Mouse (Mus musculus) CD4-positive helper T cell, adult 2 months (primary cell): ENCODE measurements around the gene Mblac2.
"Not testable (repeated sequence)": the region's sequence is repeated elsewhere in the genome, so short reads cannot be mapped to it uniquely, and the experiment has no call there.

ENCODE experiments used
- DNase-seq: peaks from one replicate; pipeline ENCODE4 v3.0.0-alpha.2; 2012; ENCODE audit warnings: low read depth, missing footprints, low spot score

The Mblac2 gene

DNA sequence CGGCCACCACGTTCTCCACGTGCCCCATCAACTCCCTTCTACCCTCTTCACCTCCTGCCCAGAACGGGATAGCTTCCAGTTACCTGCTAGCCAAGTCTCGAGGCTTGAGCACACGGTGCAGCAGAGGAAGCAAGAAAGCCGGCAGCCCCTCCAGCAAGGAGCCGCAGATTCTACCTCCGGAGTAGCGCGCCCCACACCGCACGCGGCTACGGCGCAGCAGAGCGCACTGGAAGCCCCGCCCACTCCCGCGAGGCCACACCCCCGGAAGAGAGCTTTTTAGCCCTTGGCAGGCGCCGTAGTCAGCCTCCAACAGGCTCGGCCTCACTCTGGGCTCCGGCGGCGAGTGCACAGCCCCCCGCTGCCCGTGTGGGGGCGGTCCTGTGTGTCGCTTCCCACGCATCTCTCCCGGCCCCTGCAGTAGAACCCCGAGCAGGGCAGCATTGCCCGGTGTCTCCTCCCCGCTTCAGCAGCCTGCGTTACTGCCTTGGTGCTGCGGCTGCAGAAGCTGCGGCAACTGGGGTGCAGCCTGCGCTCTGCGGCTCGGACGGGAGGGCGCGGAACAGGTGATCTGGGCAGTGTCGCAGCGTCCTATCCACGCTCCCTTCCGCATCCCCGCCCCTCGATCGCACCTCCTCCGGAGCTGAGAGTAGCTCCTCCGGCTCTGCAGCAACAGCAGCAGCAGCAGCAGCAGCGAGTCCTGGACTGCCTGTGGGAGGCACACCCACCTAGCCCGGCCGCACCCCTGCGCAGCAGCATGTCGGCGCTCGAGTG, at the start of gene Mblac2, which contains the start of gene Polr3g:
TSS of gene Mblac2 (plus strand) at position 567 of the 771 bp plus-strand sequence.
TSS of gene Polr3g (minus strand) at position 239 of the 771 bp plus-strand sequence.
- peak; percentile 96 for DNase-seq

DNA sequence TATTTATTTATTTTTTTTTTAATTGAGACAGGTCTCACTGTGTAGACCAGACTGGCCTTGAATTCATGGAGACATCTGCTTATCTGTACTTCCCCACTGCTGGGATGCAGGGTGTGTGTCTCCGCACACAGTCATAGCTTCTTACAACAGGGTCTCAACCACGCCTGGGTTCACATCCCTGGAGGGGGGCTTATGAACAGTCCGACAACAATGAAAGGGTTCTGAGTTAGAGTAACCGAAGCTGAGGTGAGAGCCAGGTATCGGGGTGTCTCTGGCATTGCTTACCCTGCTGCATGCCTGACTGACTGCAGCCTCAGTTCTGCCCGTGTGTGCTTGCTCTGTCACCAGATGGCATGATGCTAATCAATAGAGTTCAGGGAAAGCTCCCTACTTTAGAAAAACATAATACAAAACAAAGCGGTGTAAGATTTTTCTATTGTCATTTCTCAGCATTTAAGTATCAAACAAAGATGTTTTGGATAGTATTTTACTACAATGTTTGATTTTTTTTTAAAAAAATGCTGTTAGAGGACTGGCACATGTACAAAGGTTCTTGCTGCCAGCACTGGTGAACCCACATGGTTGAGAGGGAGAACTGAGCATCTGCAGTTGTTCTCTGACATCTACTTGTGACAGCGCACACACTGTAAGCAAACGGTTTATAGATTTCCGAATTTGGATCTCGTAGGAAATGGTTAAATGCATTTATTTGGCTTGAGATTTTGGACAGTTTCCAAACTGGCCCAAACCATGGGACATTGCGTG, 47.4 kb upstream of the Mblac2 start:
- no peak for DNase-seq

DNA sequence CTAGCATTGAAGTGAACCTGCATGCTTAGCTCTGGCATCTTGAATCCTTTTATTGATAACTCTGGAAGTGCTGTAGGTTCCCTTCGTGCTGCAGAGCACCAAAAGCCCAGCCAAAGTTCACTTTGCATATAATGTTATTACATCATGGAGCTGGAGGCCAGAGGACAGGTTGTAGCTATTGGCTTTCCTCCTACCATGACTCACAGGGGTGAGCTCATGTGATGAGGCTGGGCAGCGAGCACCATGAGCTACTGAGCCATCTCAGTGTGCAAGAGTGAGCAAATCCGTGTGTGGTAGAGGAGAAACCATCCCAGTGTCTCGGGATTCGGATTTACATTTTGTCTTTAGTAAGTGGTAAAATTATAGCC, 46.8 kb upstream of the Mblac2 start:
- DNase-seq: no peak

DNA sequence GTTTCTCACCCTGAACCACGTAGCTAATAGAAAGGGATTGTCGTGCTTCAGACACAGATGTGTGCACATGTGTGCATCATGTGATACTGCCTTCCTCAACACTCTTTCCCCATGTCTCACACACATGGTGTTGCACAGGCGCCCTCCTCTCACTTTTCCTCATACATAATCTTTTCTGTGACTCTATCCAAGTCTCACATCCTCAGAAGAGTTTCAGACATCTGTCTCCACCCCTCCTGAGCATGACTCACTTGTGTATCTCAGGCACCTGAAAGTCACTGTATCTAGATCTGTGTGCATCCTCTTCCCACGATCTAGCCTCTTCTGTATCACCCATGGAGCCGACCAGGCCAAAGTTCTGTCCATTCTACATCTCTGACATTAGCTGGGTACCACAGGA, 43.4 kb upstream of the Mblac2 start:
- DNase-seq: no peak

DNA sequence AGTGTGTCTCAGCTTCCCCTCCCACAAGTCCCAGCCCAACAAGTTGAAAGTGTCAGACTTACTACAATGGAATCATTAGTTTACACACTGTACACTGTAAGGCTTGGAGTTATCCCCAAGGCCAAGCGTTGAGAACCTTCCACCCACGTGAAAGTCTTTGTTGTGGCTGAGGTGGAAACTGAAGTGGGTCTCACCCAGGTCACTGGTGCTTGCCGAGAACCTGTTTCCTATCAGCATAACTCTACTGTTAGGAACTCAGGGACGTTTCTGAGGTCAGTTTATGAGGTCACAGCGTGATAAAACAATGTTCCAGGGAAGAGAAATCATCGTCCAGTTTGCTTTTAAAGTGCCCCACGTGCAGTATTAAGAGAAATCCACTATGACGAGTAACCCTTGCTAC, 35.8 kb upstream of the Mblac2 start:
- DNase-seq: peak; percentile 24

DNA sequence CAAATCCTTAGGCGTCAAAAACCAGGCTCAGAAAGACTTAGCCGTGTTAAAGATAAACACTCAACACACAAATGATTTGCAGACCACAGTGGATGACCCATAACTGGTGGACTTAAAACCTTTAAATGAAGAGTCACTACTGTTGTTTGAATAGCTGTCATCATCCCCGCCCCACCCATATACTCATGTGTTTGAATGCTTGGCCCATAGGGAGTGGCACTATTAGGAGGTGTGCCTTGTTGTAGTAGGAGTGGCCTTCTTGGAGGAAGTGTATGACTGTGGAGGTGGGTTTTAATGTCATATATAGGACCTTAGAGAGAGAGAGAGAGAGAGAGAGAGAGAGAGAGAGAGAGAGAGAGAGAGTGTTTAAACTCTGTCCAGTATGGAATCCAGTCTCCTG, 28.0 kb upstream of the Mblac2 start:
- no peak for DNase-seq

DNA sequence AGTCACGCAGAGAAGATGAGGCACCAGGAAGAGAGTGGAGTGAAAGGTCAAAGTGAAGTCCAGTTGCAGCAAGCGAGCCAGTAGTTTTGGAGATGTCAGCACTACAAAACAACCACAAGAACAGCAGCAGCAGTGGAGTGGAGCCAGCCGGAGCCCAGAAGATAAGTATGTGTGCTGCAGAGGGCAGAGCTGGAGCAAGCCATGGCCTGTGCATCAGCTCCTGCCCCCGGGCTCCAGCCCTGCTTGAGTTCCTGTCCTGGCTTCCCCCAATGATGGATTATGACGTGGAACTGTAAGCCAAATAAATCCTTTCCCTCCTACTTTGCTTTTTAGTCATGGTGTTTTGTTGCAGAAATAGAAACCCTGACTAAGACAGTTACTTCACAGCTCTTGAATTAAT, 26.9 kb upstream of the Mblac2 start:
- no peak for DNase-seq

DNA sequence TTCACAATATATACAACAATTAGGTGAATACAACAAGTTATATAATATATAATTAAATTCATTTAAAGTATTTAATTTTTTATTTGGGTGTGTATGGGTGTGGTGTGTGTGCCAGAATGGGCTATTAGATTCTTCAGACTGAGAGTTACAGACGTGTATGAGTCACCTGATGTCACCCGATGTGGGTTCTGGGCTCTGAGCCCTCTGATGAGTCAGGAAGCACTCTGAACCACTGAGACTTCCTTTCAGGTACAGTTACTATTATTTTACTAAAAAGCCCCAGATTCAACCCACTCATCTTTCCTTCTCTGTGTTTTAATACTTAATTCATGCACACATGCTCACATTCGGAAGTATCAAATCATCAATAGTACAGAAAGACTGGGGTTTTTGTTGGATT, 26.3 kb upstream of the Mblac2 start:
- peak; percentile 27 for DNase-seq

DNA sequence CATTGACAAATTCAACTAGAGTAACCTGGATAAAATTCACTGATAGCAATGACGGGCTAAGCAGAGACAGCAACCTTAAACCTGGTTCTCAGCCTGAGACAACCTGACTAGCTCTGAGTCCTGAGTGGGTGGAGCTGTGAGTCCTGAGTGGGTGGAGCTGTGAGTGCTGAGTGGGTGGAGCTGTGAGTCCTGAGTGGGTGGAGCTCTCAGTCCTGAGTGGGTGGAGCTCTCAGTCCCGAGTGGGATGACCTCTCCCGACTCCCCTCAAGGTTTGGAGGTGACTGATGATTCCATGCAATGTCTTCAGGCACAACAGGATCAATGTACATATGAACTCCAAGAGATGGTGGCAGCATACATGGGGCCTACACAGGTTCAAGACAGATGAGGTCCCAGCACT, 21.6 kb upstream of the Mblac2 start:
- no peak for DNase-seq

DNA sequence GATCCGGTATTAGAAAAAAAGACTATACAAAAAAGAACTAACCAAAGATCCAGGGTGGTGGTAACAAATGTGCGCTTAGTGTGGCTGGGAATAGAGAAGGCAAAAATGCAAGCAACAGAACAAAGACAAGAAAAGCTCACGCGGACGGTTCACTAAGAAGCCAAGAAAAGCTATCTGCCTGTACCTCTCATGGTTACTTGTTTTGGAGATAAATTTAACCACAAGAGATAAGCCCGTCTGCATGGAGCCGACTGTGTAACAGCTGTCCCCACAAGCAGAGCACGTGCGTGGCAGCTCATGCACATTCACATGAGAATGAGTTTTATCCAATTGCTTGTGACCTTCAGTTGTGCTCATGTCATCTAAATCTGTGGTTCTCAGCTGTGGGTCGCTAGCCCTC, 20.7 kb upstream of the Mblac2 start:
- peak; percentile 16 for DNase-seq

DNA sequence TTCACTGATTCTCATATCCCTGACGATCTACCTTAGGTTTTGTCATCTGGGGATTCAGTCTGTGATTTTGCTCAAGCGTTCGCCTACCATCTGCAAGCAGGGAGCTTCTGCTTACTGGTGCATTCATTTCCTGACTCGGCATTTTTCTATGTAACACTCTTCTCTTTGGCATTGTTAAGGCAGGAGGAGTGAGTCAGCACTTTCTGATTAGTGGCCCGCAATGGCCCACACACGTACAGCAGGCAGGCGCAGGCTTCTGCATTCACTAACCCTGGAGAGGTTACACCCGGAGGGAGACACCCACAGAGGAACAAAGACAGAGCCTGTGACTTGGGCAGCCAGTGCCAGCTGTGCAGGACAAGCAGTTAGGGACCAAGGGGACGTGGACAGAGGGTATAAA, 19.5 kb upstream of the Mblac2 start:
- no peak for DNase-seq

DNA sequence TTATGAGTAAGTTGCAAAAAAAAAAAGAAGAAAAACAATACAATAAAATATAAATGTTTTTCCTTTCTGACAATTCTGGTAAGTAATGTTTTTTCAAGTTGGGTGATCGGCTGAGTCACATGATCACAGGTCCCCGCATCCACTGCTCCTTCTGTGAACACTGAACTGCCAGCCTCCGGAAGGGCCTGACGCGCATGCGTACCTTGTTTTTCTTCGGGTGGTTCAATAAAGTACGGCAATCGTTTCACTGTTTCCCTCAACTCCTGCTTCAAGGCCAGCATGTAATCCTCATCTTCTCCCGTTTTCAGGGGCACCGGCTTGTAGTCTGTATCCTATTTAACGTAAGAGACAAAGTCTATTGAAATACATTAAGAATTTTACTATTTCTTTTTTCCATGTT, 16.7 kb upstream of the Mblac2 start:
- no peak for DNase-seq

DNA sequence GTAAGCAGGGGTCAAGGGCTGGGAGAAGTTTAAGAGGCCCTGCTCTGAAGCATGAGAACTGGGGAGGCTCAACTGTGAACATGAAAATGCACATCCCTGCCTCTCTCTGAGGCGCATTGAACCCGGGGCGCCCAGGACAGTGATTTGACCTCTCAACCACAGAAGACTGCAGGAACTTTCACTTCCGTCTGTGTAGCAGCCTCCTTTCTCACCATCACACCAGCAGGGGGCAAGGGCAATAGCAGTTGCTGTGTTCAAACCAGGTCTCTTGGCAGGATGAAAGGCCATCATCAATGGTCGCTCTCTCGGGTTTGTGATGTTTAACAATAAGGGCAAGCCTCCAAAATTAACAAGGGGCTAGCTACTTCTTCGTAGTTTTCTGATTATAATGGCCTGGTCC, 8.0 kb upstream of the Mblac2 start:
- no peak for DNase-seq

DNA sequence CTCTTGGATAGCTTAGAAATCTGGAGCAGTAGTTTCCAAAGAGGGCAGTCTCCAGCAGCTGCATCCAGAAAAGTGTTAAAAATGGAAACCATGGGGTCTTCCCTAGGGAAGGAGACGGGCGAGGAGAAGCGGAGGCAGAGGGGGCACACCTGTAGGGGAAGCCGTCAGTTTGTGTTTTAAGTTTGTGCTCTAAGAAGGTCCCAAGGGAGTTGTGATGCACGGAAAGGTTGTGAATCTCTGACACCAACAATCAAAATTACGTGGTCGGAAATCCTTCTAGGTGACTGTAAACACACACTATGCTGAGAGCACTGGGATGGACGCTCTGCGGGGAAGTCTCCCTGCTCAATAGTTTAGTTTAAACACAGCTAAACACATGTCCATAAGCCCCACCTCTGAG, 7.5 kb upstream of the Mblac2 start:
- DNase-seq: no peak

DNA sequence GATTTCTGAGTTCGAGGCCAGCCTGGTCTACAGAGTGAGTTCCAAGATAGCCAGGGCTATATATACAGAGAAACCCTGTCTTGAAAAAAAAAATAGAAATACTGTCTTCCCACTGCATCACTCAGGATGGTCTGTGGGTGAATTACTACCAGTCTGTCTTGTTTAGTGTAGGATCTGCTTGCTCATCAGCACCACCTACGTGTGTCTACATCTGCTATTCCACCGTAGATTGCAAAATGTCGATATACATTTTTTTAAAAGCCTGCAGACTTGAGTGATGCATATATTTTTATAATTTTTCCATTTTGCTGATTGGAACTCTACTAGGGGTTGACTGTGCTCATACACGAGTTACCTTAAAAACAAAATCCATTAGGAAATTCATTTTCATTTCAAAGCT, 4.8 kb upstream of the Mblac2 start:
- no peak for DNase-seq

DNA sequence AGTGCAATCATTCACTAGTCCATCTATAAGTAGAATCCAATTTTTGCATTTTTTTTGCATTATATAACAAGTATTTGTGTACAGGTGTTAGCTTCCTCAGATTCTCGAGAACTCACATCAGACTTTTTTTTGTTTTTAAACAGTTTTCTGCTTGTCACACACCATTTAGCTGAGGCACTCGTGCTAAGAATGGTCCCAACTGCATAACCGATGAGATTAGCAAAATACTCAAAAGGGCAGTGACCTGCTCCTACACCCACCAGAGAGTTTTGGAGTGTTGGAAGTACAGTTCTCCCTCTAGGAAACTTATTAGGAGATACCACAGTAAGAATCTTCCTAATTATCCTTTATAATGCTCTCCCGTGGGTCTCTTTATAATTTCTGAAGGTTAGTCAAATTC, 1.3 kb upstream of the Mblac2 start:
- DNase-seq: no peak

DNA sequence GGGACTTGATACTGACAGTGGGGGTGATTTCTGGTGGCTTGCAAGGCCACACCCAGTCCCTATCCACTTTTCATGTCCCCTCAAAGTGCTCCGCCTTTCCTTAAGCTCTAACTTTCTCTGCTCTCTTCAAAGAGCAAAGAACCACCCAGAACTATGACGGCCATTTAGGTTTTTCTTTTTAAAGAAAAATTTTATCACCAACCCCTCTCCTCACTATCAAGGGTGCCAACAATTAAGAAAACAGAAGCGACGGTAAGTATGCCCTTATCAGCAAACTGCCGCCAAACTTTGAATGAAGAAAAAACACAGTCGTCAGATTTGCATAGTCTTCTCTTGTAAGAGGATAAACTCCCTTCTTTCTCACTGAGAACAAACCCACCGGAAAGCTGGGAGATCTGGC, 875 bp upstream of the Mblac2 start:
- no peak for DNase-seq

DNA sequence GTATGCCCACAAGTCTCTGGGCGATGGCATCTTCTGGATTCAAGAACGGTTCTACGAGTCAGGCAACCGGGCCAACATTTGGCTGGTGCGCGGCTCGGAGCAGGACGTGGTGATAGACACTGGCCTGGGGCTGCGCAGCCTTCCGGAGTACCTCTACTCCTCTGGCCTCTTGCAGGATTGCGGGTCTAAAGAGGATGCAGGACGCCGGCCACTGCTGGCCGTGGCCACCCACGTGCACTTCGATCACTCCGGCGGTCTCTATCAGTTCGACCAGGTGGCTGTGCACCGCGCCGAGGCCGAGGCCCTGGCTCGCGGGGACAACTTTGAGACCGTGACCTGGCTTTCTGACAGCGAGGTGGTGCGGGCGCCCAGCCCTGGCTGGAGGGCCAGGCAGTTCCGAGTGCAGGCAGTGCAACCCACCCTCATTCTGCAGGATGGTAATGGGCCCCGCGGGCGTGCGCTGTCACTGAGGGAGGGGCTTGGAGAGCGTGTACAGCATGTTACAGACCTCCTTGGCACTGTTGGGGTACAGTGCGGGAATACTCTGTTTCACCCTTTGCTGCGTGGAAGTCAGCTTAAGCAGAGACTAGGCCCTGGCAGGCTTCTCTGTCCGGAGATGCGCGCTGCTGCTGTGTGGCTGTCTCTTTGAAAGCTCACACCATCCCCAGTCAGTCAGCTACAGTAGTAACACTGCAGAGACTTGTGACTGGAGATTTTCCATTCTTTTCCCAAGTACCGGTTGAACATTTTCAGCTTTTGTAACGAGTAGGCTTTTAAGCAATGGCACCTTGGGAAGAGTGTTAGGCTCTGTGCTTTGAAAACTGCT, 618 bp downstream of the Mblac2 start:
- no peak for DNase-seq

DNA sequence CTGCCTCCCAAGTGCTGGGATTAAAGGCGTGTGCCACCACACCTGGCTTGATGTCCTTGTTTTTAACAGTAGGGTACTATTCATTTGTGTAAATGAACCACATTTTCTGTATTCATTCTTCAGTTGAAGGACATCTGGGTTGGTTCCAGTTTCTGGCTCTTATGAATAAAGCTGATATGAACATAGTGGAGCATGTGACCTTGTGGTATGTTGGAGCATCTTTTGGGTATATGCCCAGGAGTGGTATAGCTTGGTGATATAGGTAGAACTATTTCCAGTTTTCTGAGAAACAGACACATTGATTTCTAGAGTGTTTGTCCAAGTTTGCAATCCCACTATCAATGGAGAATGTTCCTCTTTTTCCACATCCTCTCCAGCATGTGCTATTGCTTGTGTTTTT, 2.8 kb downstream of the Mblac2 start:
- DNase-seq: no peak

DNA sequence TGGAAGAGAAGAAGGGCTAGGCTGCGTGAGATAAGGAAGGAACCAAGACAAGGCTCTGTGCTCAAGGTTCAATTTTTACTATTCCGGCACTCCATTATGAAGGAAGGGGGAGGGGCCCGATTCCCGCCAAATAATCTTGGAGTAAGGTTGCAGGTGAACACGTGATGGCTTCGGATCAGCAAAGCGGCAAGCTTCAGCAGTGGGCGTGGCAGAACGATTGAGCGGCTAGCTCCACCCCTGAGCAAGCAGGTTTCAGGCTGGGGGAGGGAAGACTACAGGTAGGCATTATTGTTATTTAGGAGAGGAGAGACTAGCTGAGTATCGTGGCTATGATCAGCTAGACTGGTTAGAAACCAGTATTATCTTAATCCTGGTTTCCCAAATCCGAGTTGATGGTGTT, 17.0 kb downstream of the Mblac2 start:
- DNase-seq: not testable (repeated sequence)

DNA sequence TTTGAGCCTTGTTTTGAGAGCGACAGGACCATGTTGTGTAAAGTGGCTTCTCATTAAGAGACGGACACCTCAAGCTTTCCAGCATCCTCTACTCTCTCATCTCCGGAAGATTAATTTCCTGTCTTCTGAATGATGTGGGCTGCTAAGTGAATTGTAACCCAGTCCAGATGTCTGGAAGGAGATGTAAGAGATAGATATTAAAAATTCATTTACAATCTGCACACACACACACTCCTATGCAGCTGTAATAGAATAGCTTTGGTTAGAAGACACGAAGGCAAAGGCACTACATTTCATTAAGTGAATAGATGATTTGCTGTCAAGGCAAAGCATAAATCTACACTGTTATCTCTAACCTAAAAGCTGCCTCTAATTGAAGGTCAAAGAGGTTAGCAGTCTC, 18.0 kb downstream of the Mblac2 start:
- DNase-seq: no peak

DNA sequence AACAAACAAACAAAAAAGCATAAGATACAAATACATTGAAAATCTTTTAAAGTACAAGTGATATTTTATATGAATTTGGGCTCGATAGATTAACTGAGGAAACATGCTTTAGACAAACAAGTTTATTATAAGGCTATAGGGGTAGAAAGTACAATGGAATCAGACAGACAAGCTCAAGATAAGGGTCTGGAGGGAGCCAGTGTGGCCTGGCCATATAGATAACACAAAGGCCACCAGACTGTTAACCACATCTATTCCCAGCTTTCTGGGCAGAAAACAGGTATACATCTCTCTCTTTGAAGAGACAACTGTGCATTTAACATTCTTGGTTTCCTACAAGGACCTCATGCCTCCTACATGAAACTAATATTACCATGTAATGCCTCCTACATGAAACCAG, 19.2 kb downstream of the Mblac2 start:
- DNase-seq: no peak
